Mouse (Mus musculus) stomach, postnatal 0 days (tissue): Measurements from ENCODE around the gene Olfr784. TPM values are rescaled to one million over a fixed set of nuclear protein-coding genes. Genes with fewer than 3 reads are reported as not detected.
"Not testable (repeated sequence)": the region's sequence is repeated elsewhere in the genome, so short reads cannot be mapped to it uniquely, and the experiment has no call there.

ENCODE experiments used
- ATAC-seq: fragments of 200-750 bp; cut with Nextera tagmentation; 2 replicates; pipeline ENCODE4 v1.8.0; 2017; ENCODE audit not compliant: low FRiP score, low TSS enrichment
- DNase-seq: peaks from one replicate; pipeline ENCODE4 v3.0.0-alpha.2; 2016; ENCODE audit warnings: low spot score
- H3K27ac ChIP-seq: fragments of 300-500 bp; sonication (generic); replicated peaks from 2 replicates; pipeline ENCODE4 v1.5.1; 2014; ENCODE audit warnings: mild to moderate bottlenecking, control low read depth
- H3K27me3 ChIP-seq: fragments of 300-500 bp; sonication (generic); 2 replicates; pipeline ENCODE4 v1.6.1; 2014; ENCODE audit warnings: low read length; ENCODE audit not compliant: control insufficient read depth, insufficient read depth
- H3K36me3 ChIP-seq: fragments of 300-500 bp; sonication (generic); 2 replicates; pipeline ENCODE4 v1.6.1; 2014; ENCODE audit warnings: low read length, mixed read lengths; ENCODE audit not compliant: control insufficient read depth, insufficient read depth
- H3K4me1 ChIP-seq: fragments of 300-500 bp; sonication (generic); replicated peaks from 2 replicates; pipeline ENCODE4 v1.6.1; 2014; ENCODE audit warnings: antibody characterized with exemption; ENCODE audit not compliant: control insufficient read depth, insufficient read depth
- H3K4me2 ChIP-seq: fragments of 300-500 bp; sonication (generic); replicated peaks from 2 replicates; pipeline ENCODE4 v1.6.1; 2014; ENCODE audit warnings: low read depth, mild to moderate bottlenecking, control low read depth, moderate library complexity
- H3K4me3 ChIP-seq: fragments of 300-500 bp; sonication (generic); 2 replicates; pipeline ENCODE4 v1.5.1; 2014; ENCODE audit warnings: low read depth, low read length, control low read depth
- H3K9ac ChIP-seq: fragments of 300-500 bp; sonication (generic); 2 replicates; pipeline ENCODE4 v1.6.1; 2014; ENCODE audit warnings: mild to moderate bottlenecking, low read length, control low read depth, mixed read lengths
- H3K9me3 ChIP-seq: fragments of 300-500 bp; sonication (generic); 2 replicates; pipeline ENCODE4 v1.6.1; 2016; ENCODE audit warnings: low read length; ENCODE audit not compliant: control insufficient read depth
- CTCF ChIP-seq: IDR thresholded peaks from 2 replicates; pipeline ENCODE4 v1.5.1; 2016; ENCODE audit warnings: antibody characterized with exemption, low read depth, mild to moderate bottlenecking, moderate library complexity
- EP300 ChIP-seq: optimal IDR thresholded peaks from 2 replicates; pipeline ENCODE3; 2016; ENCODE audit warnings: antibody characterized with exemption
- WGBS: fragments of 180-500 bp; shearing (Covaris S2); extraction: QIAGEN DNeasy Blood & Tissue Kit; methylation state at CpG from one replicate; pipeline ENCODE4 v1.1.7; 2014; 5-methylcytosine and 5-hydroxymethylcytosine counted together
- polyA plus RNA-seq: library from polyadenylated mRNA; unstranded; fragments of >200 nt; fragmentation: Nextera tagmentation; extraction: Ambion mirVana; gene quantifications from 2 replicates; pipeline ENCODE4 v1.2.1, GENCODE M21; 2015

The Olfr784 gene
- 0.04 TPM in 1 of 2 replicates, not detected in the other for polyA plus RNA-seq

DNA sequence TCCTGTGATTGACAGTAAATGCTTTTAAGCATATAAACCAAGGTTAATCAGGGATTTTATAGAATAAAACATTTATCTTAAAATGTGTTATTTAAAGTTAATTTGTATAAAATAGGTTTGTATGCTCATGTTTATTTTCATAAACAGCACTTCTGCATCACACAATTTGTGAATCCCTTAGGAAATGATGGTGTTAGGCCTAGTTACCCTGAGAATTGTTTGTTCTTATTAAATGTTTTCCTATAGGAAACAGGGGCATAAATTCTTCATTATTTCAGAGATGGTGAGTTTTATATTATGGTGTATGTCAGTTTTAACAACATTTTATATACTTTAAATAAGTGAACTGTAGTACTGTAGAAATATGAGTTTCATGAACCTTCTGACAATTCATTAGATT, at the start of gene Olfr784:
Gene Olfr784, plus strand, starts transcription at position 301 of the 400 bp plus-strand sequence.
- ATAC-seq (no peak), DNase-seq (no peak)
- no peaks in the 10 kb centered on the region for H3K27me3 ChIP-seq
- H3K4me3 ChIP-seq, result no peak within 1 kb of the TSS
- H3K9ac ChIP-seq, result no peak within 1 kb of the TSS
- H3K4me1 ChIP-seq, result no peaks in the 10 kb centered on the region
- no peak within 1 kb of the TSS for H3K27ac ChIP-seq
- TF ChIP-seq CTCF (no peak), EP300 (no peak)
- no peaks in the 10 kb centered on the region for H3K9me3 ChIP-seq
- H3K36me3 ChIP-seq, result no peaks in the 10 kb centered on the region
- H3K4me2 ChIP-seq, result no peak within 1 kb of the TSS

DNA sequence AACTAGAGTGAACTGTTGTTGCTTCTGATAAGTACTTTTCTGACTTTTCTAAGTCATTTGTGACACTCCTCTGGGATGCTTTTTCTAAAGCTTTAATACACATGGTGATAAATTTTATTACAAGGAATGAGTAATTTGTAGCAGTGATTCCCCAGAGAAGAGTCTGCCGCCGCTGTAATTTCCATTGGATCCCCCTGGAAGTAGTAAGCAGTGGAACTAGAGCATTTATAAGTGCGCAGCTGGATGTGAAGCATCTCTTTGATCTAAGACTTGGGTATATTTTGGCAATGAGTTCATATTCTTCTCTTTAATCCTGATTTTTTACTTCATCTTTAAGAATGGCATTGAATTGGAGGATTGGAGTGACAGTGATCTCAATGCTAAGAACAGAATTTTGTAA, 35.3 kb upstream of the Olfr784 start, which contains the start of gene Olfr782:
Gene Olfr782, plus strand, starts transcription at position 301 of the 400 bp plus-strand sequence.
- DNase-seq (no peak), ATAC-seq (no peak)
- Histone ChIP-seq H3K4me2 (no peak within 1 kb of the TSS), H3K27me3 (no peaks in the 10 kb centered on the region), H3K36me3 (no peaks in the 10 kb centered on the region), H3K4me3 (no peak within 1 kb of the TSS), H3K27ac (no peak within 1 kb of the TSS), H3K4me1 (no peaks in the 10 kb centered on the region), H3K9me3 (no peaks in the 10 kb centered on the region), H3K9ac (no peak within 1 kb of the TSS)
- WGBS, result 93% methylated on average over 3 of the region's 3 CpGs
- TF ChIP-seq EP300 (no peak), CTCF (no peak)

DNA sequence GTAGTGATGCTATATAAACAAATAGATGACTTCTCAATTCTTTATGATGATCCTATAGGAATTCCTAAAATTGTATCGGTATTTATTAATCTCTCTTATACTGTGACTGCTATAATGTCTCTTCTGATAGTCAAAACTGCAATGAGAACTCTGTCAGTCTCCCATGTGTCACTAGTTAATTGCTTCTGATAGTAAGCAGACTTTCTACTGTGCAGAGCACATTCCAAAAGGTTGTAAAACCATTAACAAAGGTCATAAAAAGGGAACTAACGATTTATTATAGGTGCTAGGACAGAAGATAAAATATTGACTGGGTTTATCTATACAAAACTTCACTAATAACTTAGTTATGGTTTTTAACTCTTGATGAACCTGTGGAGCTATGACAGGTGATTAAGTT, 31.4 kb upstream of the Olfr784 start:
- H3K4me1 ChIP-seq, DNase-seq, ATAC-seq, H3K9ac ChIP-seq, H3K4me2 ChIP-seq, H3K36me3 ChIP-seq, H3K9me3 ChIP-seq, H3K4me3 ChIP-seq, H3K27me3 ChIP-seq, H3K27ac ChIP-seq: not testable (repeated sequence)
- WGBS, result 60% methylated on average over 2 of the region's 2 CpGs

DNA sequence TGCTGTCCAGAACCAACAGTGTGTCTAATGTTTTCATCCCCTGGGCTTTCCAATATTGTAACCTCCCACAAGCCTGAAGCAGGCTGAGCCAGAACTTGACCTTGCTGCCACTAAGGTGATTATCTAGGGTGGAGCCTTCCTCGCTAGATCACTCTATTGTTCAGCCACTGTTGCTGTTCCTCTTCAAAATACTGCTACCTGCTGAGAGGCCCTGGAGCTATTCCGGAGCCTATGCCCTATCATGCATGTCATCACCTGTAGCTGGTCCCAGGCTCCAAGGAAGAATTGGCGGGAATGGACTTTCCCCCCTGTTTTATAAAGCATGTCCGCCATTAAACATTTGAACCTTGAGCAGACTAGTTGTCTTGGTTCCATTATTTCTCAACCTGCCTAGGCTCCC, 27.4 kb upstream of the Olfr784 start:
- H3K4me1 ChIP-seq, result not testable (repeated sequence)
- WGBS, result 79% methylated on average over 4 of the region's 4 CpGs

DNA sequence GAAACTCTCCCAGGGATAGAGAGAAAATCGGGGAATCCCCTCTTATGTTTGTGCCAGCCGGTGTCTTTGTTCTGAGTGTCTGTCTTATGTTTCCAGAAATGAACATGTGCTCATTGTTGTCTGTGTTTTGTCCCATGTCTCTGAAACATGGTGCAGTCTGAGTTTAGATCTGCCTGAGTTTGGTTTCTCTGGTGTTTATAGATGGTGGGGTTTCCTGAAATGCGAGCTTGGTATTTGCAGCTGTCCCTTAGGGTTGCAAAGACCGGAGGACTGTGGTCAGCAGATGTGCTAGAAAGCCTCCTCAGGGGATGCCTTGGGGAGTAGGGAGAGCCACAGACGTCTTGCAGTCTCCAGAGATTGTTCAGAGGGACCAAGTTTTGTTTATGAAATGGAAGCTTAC, 26.6 kb upstream of the Olfr784 start:
- no peak overlapping the region for H3K4me3 ChIP-seq
- TF ChIP-seq CTCF (no peak), EP300 (no peak)
- H3K27me3 ChIP-seq, result no peaks in the 10 kb centered on the region
- H3K36me3 ChIP-seq, result no peaks in the 10 kb centered on the region
- no peaks in the 10 kb centered on the region for H3K4me1 ChIP-seq
- H3K4me2 ChIP-seq, result no peak overlapping the region
- no peak overlapping the region for H3K9ac ChIP-seq
- 71% methylated on average over 5 of the region's 5 CpGs for WGBS
- DNase-seq (no peak), ATAC-seq (no peak)
- H3K27ac ChIP-seq, result no peak overlapping the region
- H3K9me3 ChIP-seq, result no peaks in the 10 kb centered on the region

More for the DNA sequence above, 27.4 kb upstream of the Olfr784 start:
- not testable (repeated sequence) for H3K36me3 ChIP-seq, H3K27ac ChIP-seq, H3K4me2 ChIP-seq, H3K27me3 ChIP-seq, H3K4me3 ChIP-seq, ATAC-seq, H3K9ac ChIP-seq, H3K9me3 ChIP-seq, DNase-seq

DNA sequence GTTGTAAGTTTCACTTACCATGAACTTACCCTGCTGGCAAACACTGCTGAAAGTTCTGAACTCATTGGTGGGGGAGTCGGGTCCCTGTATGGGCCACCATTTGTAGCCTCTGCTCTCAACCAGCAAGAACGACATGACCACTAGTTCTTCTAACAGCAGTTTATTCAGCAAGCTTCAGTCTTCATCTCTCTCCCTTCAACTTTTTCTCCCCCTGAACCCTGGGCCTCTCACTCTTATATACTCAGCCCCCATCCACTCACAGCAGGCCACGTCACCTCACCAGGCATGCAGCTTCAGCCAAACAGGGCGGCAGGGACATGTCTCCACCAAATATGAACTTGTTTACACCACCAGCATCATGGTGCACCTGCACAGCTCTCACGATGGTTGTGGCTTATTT, 9.8 kb upstream of the Olfr784 start:
- 89% methylated on average over 5 of the region's 5 CpGs for WGBS

More for the DNA sequence above, 9.8 kb upstream of the Olfr784 start:
- not testable (repeated sequence) for H3K9ac ChIP-seq, H3K4me3 ChIP-seq, H3K36me3 ChIP-seq, H3K27ac ChIP-seq, ATAC-seq, H3K9me3 ChIP-seq, DNase-seq, H3K27me3 ChIP-seq, H3K4me1 ChIP-seq, H3K4me2 ChIP-seq
